Mouse (Mus musculus) urinary bladder, postnatal 10 days (tissue): ENCODE results near the gene Gm49358.

ENCODE experiments used
- DNase-seq: peaks from one replicate; pipeline ENCODE4 v3.0.0; 2022; ENCODE audit warnings: low spot score

Gm49358 gene

DNA sequence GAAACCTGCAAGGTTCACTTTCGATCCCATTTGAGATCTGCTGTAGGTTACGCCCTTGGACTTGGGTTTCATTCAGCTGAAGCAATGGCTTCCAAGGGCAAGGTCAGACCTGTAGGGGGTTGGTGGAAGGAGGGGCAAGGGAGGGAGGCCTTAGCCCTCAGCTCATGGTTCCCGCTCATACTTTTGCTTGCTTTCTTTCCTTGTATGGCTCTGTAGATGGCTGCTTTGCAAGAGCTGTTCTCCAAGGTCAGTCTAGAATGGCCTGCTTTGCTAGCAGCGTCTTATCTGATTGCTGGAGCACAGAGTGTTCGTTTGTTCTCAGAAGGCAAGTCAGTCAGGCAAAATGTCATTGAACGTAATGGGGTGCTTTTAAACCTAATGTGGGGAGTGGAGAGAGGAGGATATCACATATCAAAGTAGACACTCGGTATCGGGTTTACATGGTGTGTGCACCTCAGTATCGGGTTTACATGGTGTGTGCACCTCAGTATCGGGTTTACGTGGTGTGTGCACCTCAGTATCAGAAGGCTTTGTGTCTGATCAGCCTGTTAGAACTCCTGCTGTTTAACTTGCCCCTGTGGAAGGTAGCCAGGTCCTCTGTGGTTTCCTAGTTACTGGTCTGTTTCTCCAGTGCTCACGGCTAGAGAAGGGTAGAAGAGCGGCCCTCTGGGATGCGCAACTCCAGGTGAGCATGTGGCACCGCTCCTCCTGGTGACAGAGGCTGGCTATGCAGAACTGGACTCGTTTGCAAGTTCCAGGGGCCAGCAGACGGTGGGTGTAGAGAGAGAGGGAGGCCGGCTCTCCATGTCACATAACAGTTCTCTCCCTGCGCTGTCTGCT, 50.7 kb downstream of the Gm49358 start:
- DNase-seq: no peak

DNA sequence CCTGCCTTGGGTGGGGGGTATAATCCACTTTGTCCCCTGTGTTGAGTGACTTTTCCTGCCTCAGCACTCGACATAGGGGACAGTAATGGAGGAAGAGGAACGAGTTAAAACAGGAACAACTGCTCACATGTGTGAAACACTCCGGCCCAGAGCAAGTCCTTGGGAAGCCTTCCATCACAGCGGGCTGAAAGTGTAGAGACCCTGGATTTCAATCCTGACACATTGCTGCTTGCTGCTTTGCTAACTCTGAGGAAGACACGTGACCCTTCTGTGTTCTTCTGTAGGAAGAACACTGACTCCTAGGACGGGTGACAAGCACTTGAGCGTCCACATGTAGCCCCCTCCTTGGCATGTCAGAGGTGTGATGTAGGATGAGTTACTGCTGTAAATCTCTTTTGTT, 51.4 kb downstream of the Gm49358 start:
- no peak for DNase-seq

DNA sequence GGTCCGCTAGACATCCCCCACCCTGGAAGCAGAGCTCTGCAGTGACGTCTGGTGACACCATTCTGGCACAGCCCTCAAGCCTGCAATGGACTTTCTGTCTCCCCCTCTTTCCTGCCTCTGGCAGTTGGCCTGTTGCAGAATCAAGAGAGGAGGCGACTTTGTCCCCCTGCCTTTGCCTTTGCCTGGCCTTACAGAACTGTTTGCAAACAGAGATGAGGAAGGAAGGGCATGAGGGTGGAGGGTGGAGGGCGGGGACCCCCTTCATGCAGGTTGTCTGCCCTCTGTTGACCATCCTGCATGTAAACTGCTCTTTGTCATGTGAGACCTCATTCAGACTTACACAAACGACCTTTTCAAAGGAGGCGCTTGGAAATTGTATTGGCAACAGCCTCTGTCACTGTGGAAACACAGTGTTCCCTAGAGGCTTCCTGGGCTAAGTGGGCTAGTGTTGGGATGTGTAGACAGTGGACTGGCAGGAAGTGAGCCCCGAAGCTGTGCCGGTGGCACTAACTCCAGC, 55.9 kb downstream of the Gm49358 start:
- DNase-seq: no peak

DNA sequence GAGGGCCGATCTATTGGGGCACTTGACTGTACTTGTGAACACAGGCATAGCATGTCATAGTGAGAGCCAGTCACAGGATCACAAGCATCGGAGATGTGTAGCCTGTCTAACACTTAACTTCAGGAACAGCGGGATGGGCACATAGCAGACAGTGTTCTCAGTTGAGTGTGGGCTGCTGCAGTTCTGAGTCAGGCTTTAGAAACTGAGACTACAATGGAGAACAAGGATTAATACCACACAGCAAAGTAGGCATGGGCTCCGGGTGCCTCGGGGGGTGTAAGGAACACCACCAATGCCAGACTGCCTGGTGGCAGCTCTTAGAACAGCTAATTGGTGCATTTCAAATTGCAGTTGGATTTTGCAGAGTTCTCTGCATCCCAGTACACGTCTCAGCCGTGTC, 57.2 kb downstream of the Gm49358 start:
- no peak for DNase-seq

DNA sequence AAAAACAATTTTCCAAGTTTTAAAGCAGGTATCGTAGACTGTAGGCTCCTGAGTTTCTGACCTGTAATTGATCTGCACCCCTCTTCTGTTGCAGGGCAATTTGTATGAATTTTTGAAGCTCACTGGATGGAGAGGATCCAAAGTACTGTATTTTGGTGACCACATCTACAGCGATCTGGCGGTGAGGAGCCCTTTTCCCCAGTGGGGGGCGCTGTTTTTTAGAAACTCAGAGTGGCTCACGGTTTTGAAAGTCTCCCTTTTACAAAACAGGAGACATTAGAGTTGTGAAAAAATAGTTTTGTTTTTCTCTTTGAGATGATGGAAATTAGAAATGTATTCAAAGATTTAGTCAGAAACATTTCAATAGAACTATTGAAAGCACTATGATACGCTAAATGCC, 60.3 kb downstream of the Gm49358 start:
- DNase-seq: no peak

DNA sequence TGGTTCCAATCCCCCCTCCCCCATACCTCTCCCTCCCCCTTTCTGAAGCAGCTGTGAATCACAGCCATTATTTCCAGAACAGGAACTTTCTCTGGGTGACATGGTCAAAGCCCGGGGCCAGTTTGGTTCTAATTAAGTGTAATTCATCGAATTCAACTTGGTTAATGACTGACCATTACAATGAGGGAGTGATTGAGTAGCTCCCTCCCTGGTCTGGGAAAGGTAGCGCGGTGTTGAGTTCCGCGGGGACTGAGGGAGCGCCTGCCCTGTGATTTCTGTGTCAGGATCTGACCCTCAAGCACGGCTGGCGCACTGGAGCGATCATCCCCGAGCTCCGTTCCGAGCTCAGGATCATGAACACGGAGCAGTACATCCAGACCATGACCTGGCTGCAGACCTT, 61.1 kb downstream of the Gm49358 start:
- DNase-seq: no peak

DNA sequence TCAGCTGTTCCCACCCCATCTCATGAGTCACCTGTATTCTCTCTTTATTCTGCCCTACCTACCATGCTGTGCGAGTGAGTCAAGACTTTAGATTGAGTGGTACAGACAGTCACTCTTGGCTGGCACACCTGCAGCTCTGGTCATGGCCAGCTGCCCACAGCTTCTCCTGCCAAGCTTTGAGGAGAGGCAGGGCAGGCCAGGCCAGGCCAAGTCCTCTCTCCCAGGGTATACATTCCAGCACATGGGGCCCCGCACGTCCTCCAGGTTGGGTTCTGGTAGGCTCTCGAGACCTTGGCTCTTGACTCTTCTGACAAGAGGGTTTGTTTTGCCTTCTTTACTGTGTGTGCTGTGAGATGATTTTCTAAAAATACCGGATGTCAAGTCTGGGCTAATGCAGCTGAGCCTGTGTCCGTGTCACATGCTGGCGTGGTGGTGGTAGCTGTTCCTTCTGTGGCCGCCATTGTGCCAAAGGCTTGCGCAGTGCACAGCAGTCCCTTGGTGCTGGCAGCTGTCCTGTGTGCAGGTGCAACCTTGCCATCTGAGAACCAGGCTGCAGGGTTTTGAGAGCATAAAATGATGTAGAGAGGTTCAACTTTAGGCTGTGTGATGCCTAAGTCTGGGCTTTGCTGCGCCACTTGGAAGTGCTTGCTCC, 62.2 kb downstream of the Gm49358 start:
- no peak for DNase-seq

DNA sequence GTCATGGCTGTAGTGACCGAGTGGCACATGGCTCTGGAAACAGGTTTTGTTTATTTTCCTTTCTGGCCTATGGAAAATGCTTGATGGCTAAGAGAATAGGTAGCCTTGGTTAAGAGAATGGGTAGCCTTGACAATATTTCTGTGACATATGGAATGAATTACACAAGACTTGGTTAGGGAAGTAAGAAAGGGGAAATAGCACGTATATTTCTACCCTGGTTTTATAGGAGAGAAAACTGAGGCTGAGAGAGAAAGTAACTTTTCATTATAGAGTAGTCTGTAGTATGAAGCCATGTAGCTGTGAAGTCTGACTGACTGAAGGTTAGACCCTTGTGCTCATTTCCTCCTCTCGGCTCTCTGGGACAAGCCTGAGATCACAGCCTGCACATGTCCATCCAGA, 63.2 kb downstream of the Gm49358 start:
- no peak for DNase-seq

DNA sequence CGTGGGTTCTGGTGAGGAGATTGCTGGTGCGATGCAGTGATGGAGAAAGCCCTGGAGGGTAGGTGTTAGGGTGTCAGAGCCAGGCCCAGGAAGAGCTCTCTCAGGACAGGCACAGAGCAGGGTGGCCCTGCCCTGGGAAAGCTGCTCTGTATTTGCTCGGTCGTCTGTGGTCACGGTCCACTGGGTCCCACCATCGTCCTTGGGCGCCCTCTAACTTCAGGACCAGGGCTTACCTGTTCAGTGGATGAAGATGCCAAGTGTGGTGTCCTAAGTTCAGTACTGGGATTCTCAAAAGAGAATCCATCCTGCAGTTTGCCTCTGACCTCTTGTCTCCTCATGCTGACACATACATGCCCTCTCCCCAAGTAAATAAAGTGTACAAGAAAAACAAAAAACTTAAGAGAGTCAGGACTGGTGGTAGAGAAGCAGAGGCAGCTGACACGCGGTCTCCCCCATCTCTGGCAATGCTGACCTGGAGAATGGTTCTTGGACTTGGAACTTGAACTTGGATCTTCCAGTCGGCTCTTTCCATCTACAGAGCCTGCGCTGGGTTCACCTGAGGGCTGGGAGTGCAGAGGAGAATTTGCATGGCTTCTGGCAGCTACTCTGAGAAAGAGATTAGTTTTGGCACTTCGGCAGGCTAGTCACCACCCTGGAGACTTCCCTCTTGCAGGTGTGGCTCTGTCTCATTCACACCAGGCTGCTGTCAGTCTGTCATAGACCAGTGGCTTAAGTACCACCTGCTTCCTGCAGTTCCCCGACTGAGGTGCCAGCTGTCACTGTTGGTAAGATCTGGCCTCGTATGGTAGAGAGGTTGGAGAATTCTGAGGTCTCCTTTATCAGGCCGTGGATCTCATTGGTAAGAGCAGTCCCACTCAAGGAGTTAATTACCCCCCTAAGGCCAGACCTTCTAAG, 64.7 kb downstream of the Gm49358 start:
- DNase-seq: no peak

DNA sequence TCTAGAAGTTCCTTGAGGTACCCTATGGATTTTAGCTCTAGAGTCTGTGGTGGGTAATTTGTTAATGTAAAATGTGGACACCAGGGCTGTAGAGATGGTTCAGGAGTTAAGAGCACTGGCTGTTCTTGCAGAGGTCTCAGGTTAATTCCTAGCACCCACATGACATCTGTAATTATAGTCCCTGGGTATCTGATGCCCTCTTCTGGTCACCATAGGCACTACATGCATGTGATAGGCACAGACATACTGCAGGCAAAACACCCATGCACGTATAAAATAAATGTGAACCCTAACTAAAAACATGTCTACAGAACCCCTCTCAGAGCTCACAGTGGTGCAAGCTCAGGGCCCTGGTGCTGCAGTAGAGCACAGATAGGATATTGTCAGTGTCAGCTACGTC, 65.7 kb downstream of the Gm49358 start:
- DNase-seq: no peak

DNA sequence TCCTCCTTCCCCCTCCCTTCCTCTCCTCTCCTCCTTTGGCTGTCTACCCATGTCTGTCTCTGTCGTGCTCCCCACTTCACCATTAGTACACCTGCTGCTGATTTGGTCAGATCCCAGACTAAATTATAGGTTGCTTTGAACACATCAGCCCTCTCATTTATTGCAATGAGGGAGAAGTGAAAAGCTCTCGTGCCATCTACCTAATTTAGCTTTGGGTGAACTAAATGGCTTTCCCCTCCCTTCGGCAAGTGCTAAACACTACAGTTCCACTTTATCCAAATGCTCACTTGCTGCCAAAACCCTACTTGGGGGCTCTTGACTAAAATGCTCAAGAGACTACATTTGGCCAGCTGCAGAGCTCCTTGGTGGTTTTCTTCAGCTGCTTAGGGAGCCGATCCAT, 73.0 kb downstream of the Gm49358 start:
- no peak for DNase-seq

DNA sequence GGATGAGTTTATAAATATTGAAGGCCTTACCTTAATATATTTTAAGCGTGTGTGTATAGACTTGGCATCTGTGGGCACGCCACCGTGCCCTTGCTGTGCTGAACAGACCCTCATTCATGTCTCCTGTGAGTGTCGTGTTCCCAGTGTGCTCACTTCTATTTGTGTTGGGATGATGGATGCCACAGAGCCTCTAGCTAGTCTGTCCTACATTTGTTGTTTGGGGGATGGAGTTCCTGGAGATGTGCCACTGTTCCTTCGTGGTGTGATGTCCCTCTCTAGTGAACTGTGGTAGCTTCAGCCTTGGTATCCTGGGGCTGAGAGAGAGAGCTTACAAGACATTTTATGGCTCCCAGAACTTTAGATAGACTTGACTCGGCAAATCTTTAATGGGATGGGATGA, 75.1 kb downstream of the Gm49358 start:
- DNase-seq: no peak

DNA sequence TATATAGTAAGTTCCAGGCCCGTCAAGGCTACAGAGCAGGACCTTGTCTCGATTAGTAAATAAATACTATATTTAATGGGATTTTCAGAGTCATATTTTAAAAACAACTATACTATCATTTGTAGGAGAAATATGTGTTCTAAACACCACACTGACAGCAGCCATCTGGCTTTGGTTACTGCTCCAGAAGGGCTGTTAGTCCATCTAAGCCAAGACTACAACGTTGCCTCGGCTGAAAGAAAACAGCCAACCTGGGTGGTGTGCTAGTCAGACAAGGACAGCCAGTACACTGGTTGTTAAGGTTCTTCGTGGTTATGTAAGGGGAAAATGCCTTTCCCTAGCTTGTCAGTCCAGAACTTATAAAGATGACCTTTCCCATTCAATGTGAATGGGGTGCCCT, 78.9 kb downstream of the Gm49358 start:
- DNase-seq: no peak

DNA sequence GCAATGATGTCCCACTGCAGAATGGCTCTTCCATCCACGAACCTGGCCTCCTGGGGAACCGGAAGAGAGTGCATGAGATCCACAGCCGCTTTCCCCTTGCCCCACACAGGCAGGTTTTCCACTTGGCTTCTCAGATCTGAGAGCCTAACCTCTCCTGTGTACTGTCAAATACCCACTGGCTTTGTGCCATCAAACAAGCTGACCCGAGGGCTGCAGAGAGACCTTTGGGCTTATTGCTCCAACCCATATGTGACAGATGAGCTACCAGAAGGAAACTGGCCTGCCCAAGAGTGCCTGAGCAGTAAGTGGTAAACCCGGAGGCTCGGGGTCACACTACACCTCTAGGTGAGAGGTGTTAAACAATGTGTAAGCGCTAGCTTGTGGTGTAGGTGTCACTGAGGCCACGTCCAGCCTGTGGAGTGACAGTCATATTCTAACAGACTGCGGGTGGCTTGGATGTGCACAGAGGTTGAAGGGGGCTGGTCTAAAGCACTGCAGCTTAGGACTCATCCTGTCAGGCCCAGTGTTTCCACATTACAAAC, 83.2 kb downstream of the Gm49358 start:
- no peak for DNase-seq

DNA sequence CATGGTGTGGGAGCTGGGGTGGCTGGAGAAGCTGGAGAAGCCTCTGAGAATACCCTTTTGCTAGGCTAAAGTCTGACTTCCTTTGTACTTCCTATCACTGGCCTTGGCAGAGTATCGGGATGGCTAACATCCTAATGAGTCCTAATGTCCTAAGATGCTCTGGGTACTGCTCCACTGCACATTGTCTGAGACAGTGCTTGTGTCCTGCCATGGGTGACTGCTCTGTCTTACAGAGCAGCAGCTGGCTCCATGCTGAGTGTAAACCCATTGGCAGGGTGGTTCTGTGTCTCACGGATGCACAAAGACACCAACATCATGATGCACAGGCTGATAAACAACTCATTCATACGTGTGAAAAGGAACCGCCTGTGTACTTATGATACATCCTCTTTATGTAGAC, 85.3 kb downstream of the Gm49358 start:
- no peak for DNase-seq

DNA sequence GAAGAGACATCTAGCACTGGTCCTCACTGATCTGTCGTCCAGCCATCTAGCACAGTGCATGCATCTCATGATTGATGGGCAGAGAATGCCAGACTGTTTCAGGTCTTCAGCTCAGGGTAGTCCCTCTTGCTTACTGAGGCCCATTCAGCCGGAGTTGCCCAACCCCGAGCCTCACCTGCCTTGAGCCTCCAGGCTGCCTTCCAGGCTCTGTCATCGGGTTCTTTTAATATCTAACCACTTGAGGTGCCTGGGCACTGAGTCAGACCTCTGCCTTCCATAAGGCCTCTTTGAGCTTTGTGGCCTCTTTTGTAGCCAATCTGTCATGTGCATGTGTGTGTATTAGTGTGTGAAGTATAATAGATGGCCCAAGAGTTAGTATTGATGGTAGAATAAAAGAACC, 85.7 kb downstream of the Gm49358 start:
- no peak for DNase-seq

DNA sequence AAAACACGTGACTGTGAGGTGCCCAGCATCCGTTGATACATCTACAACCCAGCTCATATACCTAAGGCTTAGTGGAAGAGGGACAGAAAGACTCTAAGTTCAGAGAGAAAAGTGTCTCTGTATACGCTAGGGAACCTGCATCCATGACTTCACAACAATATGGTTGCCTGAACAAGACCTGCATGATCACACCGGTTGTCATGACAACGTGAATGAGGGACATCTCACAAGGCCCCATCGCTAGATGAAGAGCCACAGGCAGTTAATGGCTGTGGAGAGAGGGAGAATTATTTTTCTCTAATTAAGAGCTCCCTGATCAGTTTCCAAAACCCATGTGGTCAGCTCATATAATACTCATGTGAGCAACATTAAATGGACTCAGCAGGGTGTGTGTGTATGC, 88.4 kb downstream of the Gm49358 start:
- no peak for DNase-seq

DNA sequence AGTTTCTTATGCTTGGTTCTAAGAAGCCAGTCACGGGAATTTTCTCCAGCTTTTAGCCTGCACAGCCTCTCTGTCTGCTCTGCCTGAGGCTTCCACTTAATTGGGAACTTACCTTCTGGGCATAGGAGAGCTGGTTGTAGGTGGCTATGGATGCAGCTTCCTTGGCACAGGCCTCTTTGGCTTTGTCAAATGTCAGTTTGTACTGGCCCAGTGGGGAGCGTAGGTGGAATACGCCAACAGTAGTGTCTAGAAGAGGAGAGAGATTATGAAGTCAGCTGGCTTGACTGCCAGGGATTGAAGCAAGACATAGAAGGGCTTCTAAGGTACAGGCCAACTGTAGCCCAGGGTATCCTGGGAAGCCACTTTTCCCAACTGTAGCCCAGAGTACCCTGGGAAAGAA, 89.7 kb downstream of the Gm49358 start:
- DNase-seq: no peak

DNA sequence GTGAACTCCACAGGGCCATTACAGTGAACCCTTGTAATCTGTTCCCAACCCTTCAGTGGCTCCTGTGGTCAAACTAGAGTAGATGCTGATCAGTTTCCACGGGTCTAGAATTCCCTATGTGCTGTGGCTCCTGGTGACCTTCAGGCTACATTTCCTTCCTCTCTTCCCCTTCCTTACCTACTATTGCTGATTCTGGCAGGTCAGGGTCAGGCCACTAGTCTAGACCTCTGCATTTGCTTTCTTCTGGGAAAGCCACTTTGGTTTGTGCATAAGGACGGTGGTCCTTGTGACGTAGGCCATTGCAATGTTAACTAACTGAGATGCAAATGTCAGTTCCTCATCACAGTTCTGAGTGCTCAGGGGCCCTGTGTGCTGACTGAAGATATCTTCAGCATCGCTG, 96.6 kb downstream of the Gm49358 start:
- no peak for DNase-seq

DNA sequence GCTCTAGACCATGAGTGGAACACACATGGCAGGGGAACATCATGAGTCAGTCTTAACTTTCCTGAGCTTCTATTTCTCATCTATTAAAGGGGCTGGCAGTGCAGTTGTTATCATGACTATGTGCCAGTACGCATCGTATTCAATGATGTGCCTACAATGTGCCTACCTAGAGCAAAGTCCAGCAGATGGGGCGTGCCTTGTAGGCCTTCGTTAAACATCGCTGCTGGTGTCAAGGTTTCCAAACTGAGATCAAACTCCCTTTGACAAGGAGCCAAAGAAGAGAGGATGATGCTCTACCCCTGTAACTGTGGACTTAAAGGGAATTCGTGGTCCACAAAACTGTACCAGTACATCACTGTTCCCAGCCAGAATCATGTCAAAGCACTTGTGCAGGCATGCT, 98.7 kb downstream of the Gm49358 start:
- DNase-seq: no peak

DNA sequence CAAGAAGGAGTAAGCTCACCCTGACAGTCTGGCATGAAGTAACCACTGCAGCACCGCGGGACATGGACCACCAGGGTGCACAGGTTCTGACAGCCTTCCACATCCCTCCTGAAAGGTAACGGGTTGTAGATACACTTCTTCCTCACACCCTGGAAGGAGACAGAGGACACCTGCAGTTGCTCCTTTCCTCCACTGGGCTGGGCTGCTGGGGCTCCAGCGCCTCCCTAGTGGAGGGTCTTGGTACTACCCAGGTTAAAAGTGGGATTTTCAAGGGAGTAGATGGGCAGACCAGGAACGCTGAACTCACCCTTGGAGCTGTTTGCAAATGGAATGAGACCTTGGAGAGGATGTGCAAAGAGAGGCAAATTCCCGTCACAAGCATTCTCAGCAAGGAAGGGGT, 99.7 kb downstream of the Gm49358 start:
- DNase-seq: no peak

DNA sequence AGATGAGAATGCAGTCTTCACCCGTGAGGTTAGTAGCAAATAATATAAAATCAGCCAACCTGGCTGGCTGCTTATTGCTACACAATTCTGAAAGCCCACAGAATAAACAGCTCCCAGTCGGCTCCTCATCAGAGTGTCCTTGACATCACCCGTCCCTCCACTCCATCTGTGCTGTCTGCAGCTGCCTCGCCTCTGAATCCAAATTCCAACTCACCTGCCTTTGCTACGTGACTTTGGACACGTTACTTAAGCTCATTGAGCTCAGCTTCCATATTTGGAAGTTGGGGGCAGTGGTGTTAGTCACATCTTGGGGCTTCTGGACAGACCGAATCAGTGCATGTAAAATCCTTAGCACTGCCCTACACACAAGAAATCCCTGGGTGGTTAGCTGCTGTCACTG, 108.3 kb downstream of the Gm49358 start:
- DNase-seq: no peak
